Mouse (Mus musculus) thymus, adult 2 months (tissue): ENCODE measurements around the gene Srp68.

Experiments used
- CTCF ChIP-seq: fragments of 200-500 bp; IDR thresholded peaks from 2 replicates; pipeline ENCODE4 v1.5.1; 2012; ENCODE audit warnings: mild to moderate bottlenecking, control low read depth, low read length, moderate library complexity, borderline replicate concordance; ENCODE audit not compliant: control insufficient read depth, poor library complexity, insufficient read depth; ENCODE audit errors: extremely low read depth
- POLR2A ChIP-seq: fragments of 200-500 bp; IDR thresholded peaks from 2 replicates; pipeline ENCODE4 v1.6.1; 2012; ENCODE audit warnings: mild to moderate bottlenecking, low read length, control low read depth, moderate library complexity; ENCODE audit not compliant: control insufficient read depth, poor library complexity, insufficient read depth; ENCODE audit errors: extremely low read depth

DNA sequence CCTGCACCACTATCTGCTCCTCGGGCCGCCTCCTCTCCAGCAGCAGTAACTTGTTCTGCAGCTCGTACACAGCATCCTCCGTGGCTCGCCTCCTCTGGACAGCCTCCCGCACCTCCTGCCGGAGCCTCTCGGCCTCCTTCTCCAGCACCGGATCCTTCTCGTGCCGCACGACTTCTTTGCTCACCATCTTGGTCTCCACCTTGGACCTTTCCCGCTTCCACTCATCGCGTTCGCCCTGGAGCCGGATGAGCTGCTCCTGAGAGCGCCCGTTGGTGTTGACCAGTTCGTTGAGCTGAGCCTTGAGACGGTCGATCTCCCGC is 51.3 kb downstream of the Srp68 start:
- TF ChIP-seq POLR2A (no peak), CTCF (no peak)
